Mouse (Mus musculus): Measurements from ENCODE around the gene Tmem128. TPM values are rescaled to one million over a fixed set of nuclear protein-coding genes. Genes with fewer than 3 reads are reported as not detected.

The Tmem128 gene
- 43.8 and 57.1 TPM in 2 replicates for polyA plus RNA-seq (2012; rRNA removed)

DNA sequence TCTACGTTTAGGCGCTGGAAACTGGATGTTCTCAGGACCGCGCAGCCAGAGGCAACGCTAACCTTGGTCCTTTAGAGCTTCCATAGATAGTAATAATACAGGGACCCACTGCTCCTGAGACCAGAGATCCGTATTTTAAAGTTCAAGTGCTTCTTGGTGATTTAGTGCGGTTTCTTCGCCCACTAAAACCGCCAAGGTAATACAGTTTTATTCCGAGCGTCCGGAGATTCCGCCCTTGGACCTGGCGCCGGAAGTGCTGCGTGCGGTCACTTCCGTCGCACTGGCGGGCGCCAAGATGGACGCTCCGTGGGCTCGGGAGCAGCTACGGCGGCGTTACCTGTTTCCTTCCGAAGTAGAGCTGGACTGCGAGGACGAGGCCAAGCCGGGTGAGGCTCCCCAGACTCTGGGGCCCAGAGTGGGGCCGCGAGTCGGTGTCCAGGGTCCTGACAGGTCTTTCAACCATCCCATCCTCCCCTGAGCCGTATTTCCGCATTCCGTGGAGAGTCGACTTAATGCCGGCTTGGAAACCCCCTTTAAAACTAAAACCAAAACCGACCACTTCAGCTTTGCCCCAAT, at the start of gene Tmem128:
TSS of gene Tmem128 (plus strand) at position 79 of the 576 bp plus-strand sequence.
- DNase-seq: peak; percentile 48
- under 1% methylated on average over 40 of the region's 40 CpGs for WGBS
- TF ChIP-seq CTCF (IDR thresholded peaks at IDR 0.05; ENCODE audit: borderline replicate concordance, control insufficient read depth, extremely low read depth, insufficient read depth, low read length, poor library complexity) (no peak), POLR2A (IDR thresholded peaks at IDR 0.05; ENCODE audit: control insufficient read depth, extremely low read depth, insufficient read depth, low read length, poor library complexity) (peak; percentile 74)

DNA sequence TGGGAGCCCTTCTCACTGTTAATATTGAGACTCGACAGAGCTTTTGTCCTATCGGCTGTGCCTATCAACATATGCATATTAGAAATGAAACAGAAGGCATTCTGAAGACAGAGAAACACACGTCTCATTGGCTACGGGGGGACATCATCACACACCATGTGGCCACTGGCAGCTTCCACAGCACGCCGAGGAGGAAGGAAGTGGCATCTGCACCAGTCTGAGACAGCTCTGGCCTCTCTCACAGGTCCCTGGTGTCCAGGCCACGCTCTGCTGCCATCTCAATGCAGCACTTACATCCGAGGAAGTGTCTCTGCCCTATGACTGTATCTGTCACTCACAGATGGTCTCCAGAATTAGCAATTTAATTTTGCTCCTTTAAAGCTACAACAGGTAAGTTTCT, 48.3 kb upstream of the Tmem128 start:
- no peaks in the 10 kb centered on the region for H3K27me3 ChIP-seq (ENCODE audit: control insufficient read depth, insufficient read depth, low read length)
- TF ChIP-seq POLR2A (IDR thresholded peaks at IDR 0.05; ENCODE audit: control insufficient read depth, extremely low read depth, insufficient read depth, low read length, poor library complexity): no peak
- TF ChIP-seq CTCF (IDR thresholded peaks at IDR 0.05; ENCODE audit: borderline replicate concordance, control insufficient read depth, extremely low read depth, insufficient read depth, low read length, poor library complexity): no peak
- no peak overlapping the region for H3K27ac ChIP-seq (ENCODE audit: control insufficient read depth, insufficient read depth, low read length)
- WGBS: 57% methylated on average over 8 of the region's 8 CpGs
- DNase-seq: no peak
- no peak overlapping the region for H3K4me3 ChIP-seq (ENCODE audit: control insufficient read depth, insufficient read depth, low read length)
- no peaks in the 10 kb centered on the region for H3K4me1 ChIP-seq (replicated peaks; ENCODE audit: control insufficient read depth, insufficient read depth, low read length)
- peaks cover 10% of the 10 kb centered on the region; the same call in 1 of the 2 replicates for H3K36me3 ChIP-seq (ENCODE audit: control insufficient read depth, insufficient read depth, low read length)

More for the DNA sequence above, at the start of gene Tmem128:
- no peaks in the 10 kb centered on the region for H3K27me3 ChIP-seq (ENCODE audit: control insufficient read depth, insufficient read depth, low read length)
- H3K4me1 ChIP-seq (replicated peaks; ENCODE audit: control insufficient read depth, insufficient read depth, low read length): peaks cover 6% of the 10 kb centered on the region; the same call in 1 of the 2 replicates
- peaks cover 24% of the 10 kb centered on the region for H3K36me3 ChIP-seq (ENCODE audit: control insufficient read depth, insufficient read depth, low read length)
- peak within 1 kb of the TSS; percentile 49 for H3K27ac ChIP-seq (ENCODE audit: control insufficient read depth, insufficient read depth, low read length)
- H3K4me3 ChIP-seq (ENCODE audit: control insufficient read depth, insufficient read depth, low read length): peak within 1 kb of the TSS; percentile 94

DNA sequence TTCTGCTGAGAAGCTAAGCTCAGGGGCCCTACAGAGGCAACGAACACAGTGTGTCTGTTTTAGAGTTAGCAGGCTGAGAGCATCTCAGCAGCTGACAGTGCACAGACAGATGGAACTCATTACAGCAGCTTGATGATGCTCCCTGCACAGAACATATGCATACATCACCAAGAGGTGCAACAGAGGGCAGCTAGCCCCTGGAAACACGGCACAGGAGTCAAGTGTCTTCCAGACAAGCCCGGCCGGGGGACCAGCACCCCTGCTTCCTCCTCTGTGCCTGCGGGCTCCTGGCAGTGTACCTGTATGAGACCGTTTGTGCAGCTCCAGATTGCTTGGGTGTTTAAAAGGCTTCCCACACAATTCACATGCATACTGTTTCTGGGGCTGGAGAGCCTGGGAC, 47.0 kb upstream of the Tmem128 start:
- WGBS: 97% methylated on average over 6 of the region's 6 CpGs
- DNase-seq: no peak
- no peak overlapping the region for H3K27ac ChIP-seq (ENCODE audit: control insufficient read depth, insufficient read depth, low read length)
- H3K36me3 ChIP-seq (ENCODE audit: control insufficient read depth, insufficient read depth, low read length): peaks cover 10% of the 10 kb centered on the region; the same call in 1 of the 2 replicates
- H3K4me1 ChIP-seq (replicated peaks; ENCODE audit: control insufficient read depth, insufficient read depth, low read length): no peaks in the 10 kb centered on the region
- H3K4me3 ChIP-seq (ENCODE audit: control insufficient read depth, insufficient read depth, low read length): no peak overlapping the region
- no peaks in the 10 kb centered on the region for H3K27me3 ChIP-seq (ENCODE audit: control insufficient read depth, insufficient read depth, low read length)
- no peak for TF ChIP-seq CTCF (IDR thresholded peaks at IDR 0.05; ENCODE audit: borderline replicate concordance, control insufficient read depth, extremely low read depth, insufficient read depth, low read length, poor library complexity)
- TF ChIP-seq POLR2A (IDR thresholded peaks at IDR 0.05; ENCODE audit: control insufficient read depth, extremely low read depth, insufficient read depth, low read length, poor library complexity): no peak

DNA sequence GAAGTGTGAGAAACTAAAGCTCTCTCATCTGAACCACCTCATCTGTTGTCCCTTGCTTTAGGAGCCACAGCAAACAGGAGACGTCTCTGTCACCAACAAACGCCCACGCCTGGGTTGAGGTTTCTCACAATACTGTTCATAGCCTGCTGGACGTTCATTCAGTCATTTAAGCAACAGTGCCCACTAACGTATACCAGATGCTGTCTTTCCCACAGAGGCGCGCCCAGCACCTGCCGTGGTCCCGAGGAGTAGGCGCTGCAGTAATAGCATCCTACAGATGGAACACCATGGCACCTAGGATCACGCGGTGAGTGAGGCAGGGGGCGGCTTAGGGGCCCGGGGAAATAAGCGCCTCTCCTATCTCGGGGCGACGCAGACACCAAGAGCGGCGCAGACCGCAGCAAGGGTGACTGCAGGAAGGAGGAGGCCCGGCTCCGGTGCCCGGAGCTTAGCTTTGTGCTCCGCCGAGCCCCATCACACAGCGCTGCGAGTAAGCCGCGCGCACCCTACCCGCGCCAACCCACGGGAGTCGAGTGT, 40.1 kb upstream of the Tmem128 start:
- under 1% methylated on average over 35 of the region's 35 CpGs for WGBS
- no peak for DNase-seq
- peaks cover 13% of the 10 kb centered on the region for H3K4me1 ChIP-seq (replicated peaks; ENCODE audit: control insufficient read depth, insufficient read depth, low read length)
- peak overlapping the region; percentile 7; the same call in 1 of the 2 replicates for H3K27ac ChIP-seq (ENCODE audit: control insufficient read depth, insufficient read depth, low read length)
- peak overlapping the region; percentile 93 for H3K4me3 ChIP-seq (ENCODE audit: control insufficient read depth, insufficient read depth, low read length)
- H3K36me3 ChIP-seq (ENCODE audit: control insufficient read depth, insufficient read depth, low read length): no peaks in the 10 kb centered on the region
- TF ChIP-seq CTCF (IDR thresholded peaks at IDR 0.05; ENCODE audit: borderline replicate concordance, control insufficient read depth, extremely low read depth, insufficient read depth, low read length, poor library complexity): no peak
- no peaks in the 10 kb centered on the region for H3K27me3 ChIP-seq (ENCODE audit: control insufficient read depth, insufficient read depth, low read length)

DNA sequence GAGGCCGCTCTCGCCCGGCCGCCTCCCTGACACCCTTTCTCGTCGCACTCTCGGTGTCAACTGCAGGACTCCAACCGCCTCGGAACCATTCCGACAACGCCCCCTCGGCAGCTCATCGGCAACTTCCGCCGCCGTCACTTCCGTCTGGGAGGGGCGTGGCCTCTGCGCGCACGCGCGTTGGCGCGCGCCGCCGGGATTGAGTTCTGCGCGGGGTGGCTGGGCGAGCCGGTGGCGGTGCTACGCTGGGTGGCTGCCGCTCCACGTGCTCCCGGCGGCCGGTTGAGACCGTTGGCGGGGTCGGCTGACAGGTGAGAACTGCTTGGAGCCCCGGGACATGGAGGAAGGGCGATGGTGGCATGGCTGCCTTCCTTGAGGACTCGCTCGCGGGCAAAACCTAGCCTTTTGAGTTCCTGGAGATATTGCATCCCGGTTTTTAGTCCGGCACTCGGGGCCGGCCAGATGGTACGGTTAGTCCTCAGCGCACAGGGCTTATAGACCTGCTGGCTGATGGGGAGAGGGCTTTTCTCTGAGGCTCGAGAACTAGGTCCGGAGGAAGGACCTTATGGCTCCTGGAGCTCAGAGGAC, 39.6 kb upstream of the Tmem128 start, which contains the start of the genes Zbtb49 and Lyar:
TSS of gene Zbtb49 (minus strand) at position 130 of the 585 bp plus-strand sequence.
TSS of gene Lyar (plus strand) at position 143 of the 585 bp plus-strand sequence.
- Histone ChIP-seq H3K36me3 (ENCODE audit: control insufficient read depth, insufficient read depth, low read length) (no peaks in the 10 kb centered on the region), H3K4me1 (replicated peaks; ENCODE audit: control insufficient read depth, insufficient read depth, low read length) (peaks cover 13% of the 10 kb centered on the region), H3K27me3 (ENCODE audit: control insufficient read depth, insufficient read depth, low read length) (no peaks in the 10 kb centered on the region), H3K4me3 (ENCODE audit: control insufficient read depth, insufficient read depth, low read length) (peak within 1 kb of the TSS; percentile 93), H3K27ac (ENCODE audit: control insufficient read depth, insufficient read depth, low read length) (peak within 1 kb of the TSS; percentile 7; the same call in 1 of the 2 replicates)
- peak; percentile 67 for TF ChIP-seq POLR2A (IDR thresholded peaks at IDR 0.05; ENCODE audit: control insufficient read depth, extremely low read depth, insufficient read depth, low read length, poor library complexity)
- TF ChIP-seq CTCF (IDR thresholded peaks at IDR 0.05; ENCODE audit: borderline replicate concordance, control insufficient read depth, extremely low read depth, insufficient read depth, low read length, poor library complexity): no peak
- under 1% methylated on average over 55 of the region's 55 CpGs for WGBS
- DNase-seq: peak; percentile 97

DNA sequence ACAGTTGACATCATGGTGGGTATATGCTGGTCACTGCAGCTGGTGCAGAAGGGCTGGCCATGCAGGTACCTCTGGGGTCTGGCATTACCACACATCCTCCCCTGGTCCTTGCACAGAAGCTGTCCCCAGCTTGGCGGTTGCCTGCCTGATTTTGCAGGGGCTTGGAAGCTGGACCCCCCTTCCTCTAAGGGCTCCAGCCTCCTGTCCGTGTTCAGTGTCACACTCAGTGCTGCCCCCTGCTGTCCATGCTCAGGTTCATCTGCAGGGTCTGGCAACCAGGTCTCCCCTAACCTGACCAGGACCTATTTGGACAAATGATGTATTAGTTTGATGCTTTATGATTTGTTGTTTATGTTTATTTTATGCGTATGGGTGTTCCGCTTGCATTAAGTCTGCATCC, 24.6 kb upstream of the Tmem128 start:
- no peak overlapping the region for H3K27ac ChIP-seq (ENCODE audit: control insufficient read depth, insufficient read depth, low read length)
- no peak overlapping the region for H3K4me3 ChIP-seq (ENCODE audit: control insufficient read depth, insufficient read depth, low read length)
- 0 out of 2 replicates have a peak, but pooled peaks cover 3% of the 10 kb centered on the region for H3K36me3 ChIP-seq (ENCODE audit: control insufficient read depth, insufficient read depth, low read length)
- peak; percentile 65 for DNase-seq
- no peaks in the 10 kb centered on the region for H3K4me1 ChIP-seq (replicated peaks; ENCODE audit: control insufficient read depth, insufficient read depth, low read length)
- WGBS: 84% methylated on average over 4 of the region's 4 CpGs
- TF ChIP-seq CTCF (IDR thresholded peaks at IDR 0.05; ENCODE audit: borderline replicate concordance, control insufficient read depth, extremely low read depth, insufficient read depth, low read length, poor library complexity) (peak; percentile 84), POLR2A (IDR thresholded peaks at IDR 0.05; ENCODE audit: control insufficient read depth, extremely low read depth, insufficient read depth, low read length, poor library complexity) (no peak)
- no peaks in the 10 kb centered on the region for H3K27me3 ChIP-seq (ENCODE audit: control insufficient read depth, insufficient read depth, low read length)

Measured in thymus, adult 2 months (tissue).